Mouse (Mus musculus): Measurements from ENCODE around the gene Htra1. TPM values are rescaled to one million over a fixed set of nuclear protein-coding genes. Genes with fewer than 3 reads are reported as not detected.

Htra1 gene
- polyA plus RNA-seq, 1 experiment from 2014 or later = 20.4 TPM

Small RNA genes lying within 50 kb of the gene (microRNA-seq; reads per million reads assigned to microRNA genes)
- 0.83 reads per million for gene Mir7061

Other genes with a start within 250 kb of the Htra1 start
- not detected in 2 replicates for gene Btbd16, start 162.0 kb upstream of the Htra1 start, polyA plus RNA-seq (2015; fragmentation: Nextera tagmentation; extraction: Ambion mirVana)
- 57.1 and 58.9 TPM in 2 replicates for gene Plekha1, start 70.4 kb upstream of the Htra1 start, polyA plus RNA-seq (2015; fragmentation: Nextera tagmentation; extraction: Ambion mirVana)
- gene Dmbt1, start 95.9 kb downstream of the Htra1 start, polyA plus RNA-seq (2015; fragmentation: Nextera tagmentation; extraction: Ambion mirVana) = not detected in 2 replicates
- gene 4933402N03Rik, start 210.2 kb downstream of the Htra1 start, polyA plus RNA-seq (2015; fragmentation: Nextera tagmentation; extraction: Ambion mirVana) = not detected in 2 replicates
- gene 5430419D17Rik, start 238.3 kb downstream of the Htra1 start, polyA plus RNA-seq (2015; fragmentation: Nextera tagmentation; extraction: Ambion mirVana) = not detected in 2 replicates

All from forebrain, embryonic 16.5 days (tissue).